Comparison of ENCODE assay signal across 11 mouse cellular contexts in genomic region chrX:160116074-160116473, GRCm38 (mm10). TPM values are rescaled to one million over a fixed set of nuclear protein-coding genes. Genes with fewer than 3 reads are reported as not detected.
A peak's percentile ranks its signal among the peaks of the same experiment; 100 is the strongest.
DNase-seq lines count a peak whose midpoint lies in the region; ATAC-seq and TF ChIP-seq lines count a peak whose summit lies in the region.
"Had no signal": no experiment of that assay in that cellular context is flagged by ENCODE, and none has a peak within 500 bp of the region (broad histone marks: within the 10 kb centered on the region; RNA-seq: fewer than 3 reads in every experiment).

No protein-coding gene starts in this region.

- no peak overlapping the region for H3K9ac ChIP-seq in lung, embryonic 14.5 days
- no peak overlapping the region for H3K9ac ChIP-seq in liver, postnatal 0 days (replicated peaks)
- H3K9ac ChIP-seq: liver, embryonic 14.5 days had no signal

- TF ChIP-seq CTCF in lung, embryonic 14.5 days (IDR thresholded peaks at IDR 0.05; ENCODE audit: low read depth), result no peak
- TF ChIP-seq CTCF in lung, adult 2 months (IDR thresholded peaks at IDR 0.05; ENCODE audit: insufficient read depth, low read length), result no peak
- TF ChIP-seq CTCF in G1E (IDR thresholded peaks at IDR 0.05; ENCODE audit: low read depth, low read length), result no peak
- no peak for TF ChIP-seq CTCF in liver, postnatal 0 days (IDR thresholded peaks at IDR 0.05; ENCODE audit: low read depth)

- TF ChIP-seq POLR2A in lung, adult 2 months (IDR thresholded peaks at IDR 0.05; ENCODE audit: borderline replicate concordance, extremely low read depth, low read depth, low read length), result no peak

- H3K4me1 ChIP-seq in lung, embryonic 14.5 days (ENCODE audit: insufficient read depth), result no peaks in the 10 kb centered on the region
- H3K4me1 ChIP-seq in lung, adult 2 months (ENCODE audit: control insufficient read depth, insufficient read depth, low read length), result no peaks in the 10 kb centered on the region
- H3K4me1 ChIP-seq in G1E (ENCODE audit: insufficient read depth, low read depth, low read length), result peaks cover 32% of the 10 kb centered on the region
- H3K4me1 ChIP-seq in liver, postnatal 0 days (ENCODE audit: insufficient read depth), result no peaks in the 10 kb centered on the region
- H3K4me1 ChIP-seq: embryonic facial prominence, embryonic 10.5 days had no signal

- no peak overlapping the region for H3K4me2 ChIP-seq in lung, embryonic 14.5 days
- 0 out of 2 replicates have a peak overlapping the region, but pooled peaks have one; percentile 29 for H3K4me2 ChIP-seq in liver, postnatal 0 days (ENCODE audit: low read depth, low read length)

- DNase-seq in lung, embryonic 14.5 days, result no peak
- DNase-seq in lung, adult 2 months, result no peak
- DNase-seq in G1E (ENCODE audit: low spot score), result no peak
- DNase-seq in liver, postnatal 0 days, result peak; percentile 15
- DNase-seq in urinary bladder, adult 18-20 months (ENCODE audit: low spot score in 2 of 2), result no peak
- DNase-seq in embryo, embryonic 11 days, result no peak

- TF ChIP-seq EP300 in liver, postnatal 0 days (IDR thresholded peaks at IDR 0.05; ENCODE audit: low read depth), result no peak

- no peaks in the 10 kb centered on the region for H3K9me3 ChIP-seq in lung, embryonic 14.5 days (ENCODE audit: low read depth, low read length)
- no peaks in the 10 kb centered on the region for H3K9me3 ChIP-seq in G1E (replicated peaks)
- H3K9me3 ChIP-seq in liver, postnatal 0 days (ENCODE audit: low read length), result no peaks in the 10 kb centered on the region
- H3K9me3 ChIP-seq: embryonic facial prominence, embryonic 10.5 days; heart, embryonic 10.5 days had no signal

- ATAC-seq in lung, embryonic 14.5 days (ENCODE audit: insufficient read depth), result peak; percentile 7; the same call in 1 of the 2 replicates
- ATAC-seq in G1E (ENCODE audit: extremely low read depth, insufficient number of reproducible peaks, low FRiP score, poor library complexity, severe bottlenecking), result 0 out of 2 replicates have a peak, but pooled peaks have one; percentile 10
- peak; percentile 55; the same call in 1 of the 2 replicates for ATAC-seq in liver, postnatal 0 days
- peak; percentile 60; the same call in 1 of the 2 replicates for ATAC-seq in neutrophil, adult 5-6 weeks (ENCODE audit: extremely low read depth, insufficient number of reproducible peaks, low FRiP score, poor library complexity, severe bottlenecking)

- no peak overlapping the region for H3K27ac ChIP-seq in lung, embryonic 14.5 days (ENCODE audit: low read depth)
- H3K27ac ChIP-seq in liver, postnatal 0 days (ENCODE audit: low read depth), result peak overlapping the region; percentile 55; the same call in 1 of the 2 replicates
- H3K27ac ChIP-seq: embryonic facial prominence, embryonic 10.5 days; heart, embryonic 10.5 days; liver, embryonic 14.5 days had no signal

- H3K4me3 ChIP-seq in lung, embryonic 14.5 days (ENCODE audit: low read depth, low read length), result no peak overlapping the region
- no peak overlapping the region for H3K4me3 ChIP-seq in lung, adult 2 months (replicated peaks; ENCODE audit: extremely low read depth, low read depth, low read length)
- peak overlapping the region; percentile 22; the same call in 1 of the 2 replicates for H3K4me3 ChIP-seq in G1E (ENCODE audit: low read depth, low read length)
- no peak overlapping the region for H3K4me3 ChIP-seq in liver, postnatal 0 days (ENCODE audit: low read depth, low read length)
- H3K4me3 ChIP-seq: embryonic facial prominence, embryonic 10.5 days; erythroblast, embryonic 14.5 days; heart, embryonic 10.5 days had no signal

- no peaks in the 10 kb centered on the region for H3K27me3 ChIP-seq in lung, embryonic 14.5 days (ENCODE audit: insufficient read depth, low read length)
- H3K27me3 ChIP-seq in G1E (ENCODE audit: insufficient read depth, low read length), result no peaks in the 10 kb centered on the region
- 0 out of 2 replicates have a peak, but pooled peaks cover 5% of the 10 kb centered on the region for H3K27me3 ChIP-seq in liver, postnatal 0 days (ENCODE audit: insufficient read depth, low read length)

- H3K36me3 ChIP-seq in lung, embryonic 14.5 days (ENCODE audit: insufficient read depth), result peaks cover 19% of the 10 kb centered on the region; the same call in 1 of the 2 replicates
- H3K36me3 ChIP-seq in G1E (replicated peaks), result peaks cover 35% of the 10 kb centered on the region
- no peaks in the 10 kb centered on the region for H3K36me3 ChIP-seq in liver, postnatal 0 days (replicated peaks; ENCODE audit: insufficient read depth, low read length)

RNA-seq across cellular contexts. Expression of gene Pdha1, which starts 22.1 kb away (rescaled TPM):
- 121 and 123 TPM in 2 replicates for polyA plus RNA-seq in lung, embryonic 14.5 days (2014; fragmentation: Nextera tagmentation; extraction: Ambion mirVana)
- polyA plus RNA-seq in lung, adult 2 months (2012; rRNA removed), result 37.2 and 62.8 TPM in 2 replicates
- 107 and 108 TPM in 2 replicates for total RNA-seq in G1E (2014; fragmentation: Nextera tagmentation)
- total RNA-seq in G1E (2017), result 112 and 124 TPM in 2 replicates
- polyA plus RNA-seq in G1E (2012), result 11.3 and 14.0 TPM in 2 replicates
- 45.5 and 49.3 TPM in 2 replicates for polyA plus RNA-seq in liver, postnatal 0 days (2015; fragmentation: Nextera tagmentation; extraction: Ambion mirVana)
- total RNA-seq in neutrophil, adult 5-6 weeks (2017), result 81.4 and 93.1 TPM in 2 replicates

Comparison
In these comparisons a context has a peak if more than half of its experiments do, and no peak if none do; other contexts are left out.
1. ATAC-seq: peak in every context shown above with its lines; median percentile 60 in neutrophil, adult 5-6 weeks; 55 in liver, postnatal 0 days; 10 in G1E; 7 in lung, embryonic 14.5 days.